ENCODE assay signal across 9 mouse cellular contexts in the genomic region with DNA sequence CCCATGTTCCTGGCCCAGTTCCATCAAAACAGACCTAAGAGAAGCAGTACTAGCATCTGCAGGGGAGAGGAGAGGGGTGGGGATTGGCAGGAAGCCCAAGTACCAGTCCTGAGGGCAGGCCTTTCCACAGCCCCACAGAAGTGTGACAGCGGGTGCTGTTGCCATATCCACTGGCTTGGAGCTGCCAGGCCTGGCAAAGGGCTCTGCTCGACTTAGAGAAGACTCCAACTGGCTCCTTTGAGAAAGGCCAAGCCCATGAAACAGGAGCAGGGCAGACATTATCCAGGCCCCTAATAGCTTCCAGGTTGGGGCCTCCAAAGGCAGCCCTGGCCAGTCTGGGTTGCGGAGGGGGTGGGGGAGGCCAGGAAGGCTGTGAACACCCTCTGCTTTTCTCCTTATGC. TPM values are rescaled to one million over a fixed set of nuclear protein-coding genes. Genes with fewer than 3 reads are reported as not detected.
DNase-seq lines count a peak whose midpoint lies in the region; ATAC-seq and TF ChIP-seq lines count a peak whose summit lies in the region.
"Had no signal": no experiment of that assay in that cellular context is flagged by ENCODE, and none has a peak within 500 bp of the region (broad histone marks: within the 10 kb centered on the region; RNA-seq: fewer than 3 reads in every experiment).

No protein-coding gene starts in this region.

- H3K27me3 ChIP-seq in kidney, embryonic 16.5 days (ENCODE audit: insufficient read depth, low read length): 0 out of 2 replicates have a peak, but pooled peaks cover 6% of the 10 kb centered on the region

- WGBS in kidney, embryonic 16.5 days: 48% methylated on average over 3 of the region's 3 CpGs

- peak; percentile 95 for DNase-seq in heart, adult 11 months
- no peak for DNase-seq in heart, adult 18-20 months
- peak; percentile 26 for DNase-seq in right cerebral cortex, postnatal 4 days
- DNase-seq in right cerebral cortex, postnatal 36 days (ENCODE audit: low spot score in 2 of 2): no peak
- DNase-seq in layer of hippocampus, adult 2 months (ENCODE audit: low spot score in 2 of 2): no peak
- no peak for DNase-seq in B cell, adult 2 months
- no peak for DNase-seq in urinary bladder, adult 2 months (ENCODE audit: low spot score)

- ATAC-seq in kidney, embryonic 16.5 days (ENCODE audit: low FRiP score, low TSS enrichment): no peak

- H3K27ac ChIP-seq in kidney, embryonic 16.5 days (ENCODE audit: low read length): 0 out of 2 replicates have a peak overlapping the region, but pooled peaks have one; percentile 15
- no peak overlapping the region for H3K27ac ChIP-seq in layer of hippocampus, adult 2 months
- H3K27ac ChIP-seq: macrophage had no signal

- H3K36me3 ChIP-seq in kidney, embryonic 16.5 days (ENCODE audit: insufficient read depth, low read length): peaks cover 4% of the 10 kb centered on the region; the same call in 1 of the 2 replicates

- H3K4me3 ChIP-seq in kidney, embryonic 16.5 days (ENCODE audit: low read length): no peak overlapping the region
- H3K4me3 ChIP-seq in layer of hippocampus, adult 2 months: no peak overlapping the region

- no peak for TF ChIP-seq CTCF in layer of hippocampus, adult 2 months (conservative IDR thresholded peaks at IDR 0.05)

- peak overlapping the region; percentile 29; the same call in 1 of the 2 replicates for H3K9ac ChIP-seq in kidney, embryonic 16.5 days (replicated peaks; ENCODE audit: low read length)

- H3K4me2 ChIP-seq in kidney, embryonic 16.5 days (replicated peaks; ENCODE audit: low read depth, low read length): peak overlapping the region; percentile 6; the same call in 1 of the 2 replicates

- peaks cover 36% of the 10 kb centered on the region for H3K4me1 ChIP-seq in kidney, embryonic 16.5 days (ENCODE audit: insufficient read depth, low read length)

- no peaks in the 10 kb centered on the region for H3K9me3 ChIP-seq in kidney, embryonic 16.5 days (ENCODE audit: low read length)

RNA-seq across cellular contexts. Expression of gene Ccdc102a, which starts 3.2 kb away (rescaled TPM):
- total RNA-seq in heart, adult 18-20 months (2021): 1 to 10 TPM; 3.8 to 4.1 TPM
- 20.1 and 21.0 TPM in 2 replicates for polyA plus RNA-seq in kidney, embryonic 16.5 days (2015; fragmentation: Nextera tagmentation; extraction: Ambion mirVana)
- 1 to 10 TPM; 1.7 to 1.9 TPM for total RNA-seq in layer of hippocampus, adult 2 months (2021)
- 36.5 and 36.8 TPM in 2 replicates for polyA plus RNA-seq in urinary bladder, adult 2 months (2012; rRNA removed)

RNA-seq across cellular contexts. Expression of gene Adgrg5, which starts 8.8 kb away (rescaled TPM):
- total RNA-seq in heart, adult 18-20 months (2021): under 1 TPM in 1 of 2 experiments, not detected in 1; 0.41 TPM
- polyA plus RNA-seq in kidney, embryonic 16.5 days (2015; fragmentation: Nextera tagmentation; extraction: Ambion mirVana): 0.05 and 0.08 TPM in 2 replicates
- not detected for total RNA-seq in layer of hippocampus, adult 2 months (2021)
- polyA plus RNA-seq in urinary bladder, adult 2 months (2012; rRNA removed): 1.4 TPM in 2 replicates

RNA-seq across cellular contexts. Expression of gene Dok4, which starts 38.6 kb away (rescaled TPM):
- 10 to 100 TPM; 11.9 to 16.6 TPM for total RNA-seq in heart, adult 18-20 months (2021)
- polyA plus RNA-seq in kidney, embryonic 16.5 days (2015; fragmentation: Nextera tagmentation; extraction: Ambion mirVana): 34.8 and 39.3 TPM in 2 replicates
- total RNA-seq in layer of hippocampus, adult 2 months (2021): 10 to 100 TPM; 24.1 to 26.4 TPM
- 12.4 and 13.6 TPM in 2 replicates for polyA plus RNA-seq in urinary bladder, adult 2 months (2012; rRNA removed)

RNA-seq across cellular contexts. Expression of gene Polr2c, which starts 57.5 kb away (rescaled TPM):
- 10 to 100 TPM; 62.3 to 65.6 TPM for total RNA-seq in heart, adult 18-20 months (2021)
- polyA plus RNA-seq in kidney, embryonic 16.5 days (2015; fragmentation: Nextera tagmentation; extraction: Ambion mirVana): 157 and 179 TPM in 2 replicates
- total RNA-seq in layer of hippocampus, adult 2 months (2021): 10 to 100 TPM; 69.1 to 71.4 TPM
- polyA plus RNA-seq in urinary bladder, adult 2 months (2012; rRNA removed): 89.5 and 99.2 TPM in 2 replicates

RNA-seq across cellular contexts. Expression of gene Adgrg1, which starts 59.9 kb away (rescaled TPM):
- 10 to 100 TPM; 60.8 to 62.2 TPM for total RNA-seq in heart, adult 18-20 months (2021)
- 66.2 and 67.8 TPM in 2 replicates for polyA plus RNA-seq in kidney, embryonic 16.5 days (2015; fragmentation: Nextera tagmentation; extraction: Ambion mirVana)
- 10 to 100 TPM; 89.7 to 90.5 TPM for total RNA-seq in layer of hippocampus, adult 2 months (2021)
- 47.4 and 52.8 TPM in 2 replicates for polyA plus RNA-seq in urinary bladder, adult 2 months (2012; rRNA removed)

Comparison
In these comparisons a context has a peak if more than half of its experiments do, and no peak if none do; other contexts are left out.
1. DNase-seq: peak in heart, adult 11 months (single experiment) and right cerebral cortex, postnatal 4 days (single experiment); none in heart, adult 18-20 months (0 of 2), right cerebral cortex, postnatal 36 days (0 of 2), layer of hippocampus, adult 2 months (0 of 2), B cell, adult 2 months (0 of 2) and urinary bladder, adult 2 months (single experiment).